Mouse (Mus musculus) liver, embryonic 14.5 days (tissue): ENCODE results near the gene Acad12. TPM values are rescaled to one million over a fixed set of nuclear protein-coding genes. Genes with fewer than 3 reads are reported as not detected.
A peak's percentile ranks its signal among the peaks of the same experiment; 100 is the strongest.
"Not testable (repeated sequence)": the region's sequence is repeated elsewhere in the genome, so short reads cannot be mapped to it uniquely, and the experiment has no call there.

Source experiments
- ATAC-seq: fragments of 200-750 bp; cut with Nextera tagmentation; 2 replicates; pipeline ENCODE4 v1.8.0; 2017; ENCODE audit warnings: moderate number of reproducible peaks, mild to moderate bottlenecking, moderate library complexity; ENCODE audit not compliant: insufficient read depth
- DNase-seq, 3 experiments: peaks; one replicate each; pipeline ENCODE4 v3.0.0-alpha.2; 2012 to 2013; ENCODE audit warnings: low read depth in 3 of 3, low spot score in 3 of 3
- H3K27ac ChIP-seq: fragments of 300-500 bp; sonication (generic); 2 replicates; pipeline ENCODE4 v1.5.1; 2014; ENCODE audit warnings: moderate library complexity, mild to moderate bottlenecking, control low read depth, inconsistent platforms
- H3K27me3 ChIP-seq: fragments of 300-500 bp; sonication (generic); 2 replicates; pipeline ENCODE4 v1.6.1; 2014; ENCODE audit warnings: mild to moderate bottlenecking, low read length, moderate library complexity; ENCODE audit not compliant: control insufficient read depth, insufficient read depth
- H3K36me3 ChIP-seq: fragments of 300-500 bp; sonication (generic); replicated peaks from 2 replicates; pipeline ENCODE4 v1.6.1; 2014; ENCODE audit warnings: low read depth; ENCODE audit not compliant: control insufficient read depth, insufficient read depth
- H3K4me1 ChIP-seq, 2 experiments: fragments of 200-500 bp in 1 of 2; fragments of 300-500 bp in 1 of 2; sonication (generic) in 1 of 2; replicated peaks; 2 replicates each; pipeline ENCODE4 v1.6.1; 2012 to 2014; ENCODE audit warnings: antibody characterized with exemption in 1 of 2, inconsistent platforms in 1 of 2, low read length in 1 of 2; ENCODE audit not compliant: control insufficient read depth in 2 of 2, insufficient read depth in 2 of 2
- H3K4me2 ChIP-seq: fragments of 300-500 bp; sonication (generic); 2 replicates; pipeline ENCODE4 v1.6.1; 2014; ENCODE audit warnings: low read depth, mild to moderate bottlenecking, control low read depth, moderate library complexity
- H3K4me3 ChIP-seq, 2 experiments: fragments of 200-500 bp in 1 of 2; fragments of 300-500 bp in 1 of 2; sonication (generic) in 1 of 2; 2 replicates each; pipeline ENCODE4 v1.5.1; 2012 to 2014; ENCODE audit warnings: low read depth in 2 of 2, low read length in 2 of 2, mild to moderate bottlenecking in 2 of 2, control low read depth in 1 of 2, inconsistent platforms in 1 of 2, moderate library complexity in 1 of 2; ENCODE audit not compliant: insufficient read depth in 1 of 2
- H3K9ac ChIP-seq: fragments of 300-500 bp; sonication (generic); replicated peaks from 2 replicates; pipeline ENCODE4 v1.6.1; 2014; ENCODE audit warnings: mild to moderate bottlenecking, control low read depth, moderate library complexity
- H3K9me3 ChIP-seq: fragments of 300-500 bp; sonication (generic); 2 replicates; pipeline ENCODE4 v1.6.1; 2016; ENCODE audit warnings: low read length, mixed read lengths; ENCODE audit not compliant: control insufficient read depth
- CTCF ChIP-seq: IDR thresholded peaks from 2 replicates; pipeline ENCODE4 v1.5.1; 2016; ENCODE audit warnings: antibody characterized with exemption, low read depth, control low read depth
- EP300 ChIP-seq: IDR thresholded peaks from 2 replicates; pipeline ENCODE4 v1.6.1; 2016; ENCODE audit warnings: antibody characterized with exemption, low read depth
- WGBS: fragments of 180-500 bp; shearing (Covaris S2); extraction: QIAGEN DNeasy Blood & Tissue Kit; methylation state at CpG from one replicate; pipeline ENCODE4 v1.1.7; 2014; ENCODE audit not compliant: insufficient replicate concordance; 5-methylcytosine and 5-hydroxymethylcytosine counted together
- polyA plus RNA-seq, 2 experiments: library from polyadenylated mRNA; depleted of rRNA in 1 of 2; stranded (reverse) in 1 of 2; unstranded in 1 of 2; fragments of >200 nt; fragmentation: Nextera tagmentation in 1 of 2; extraction: Ambion mirVana in 1 of 2; gene quantifications; 2 replicates each; pipeline versions ENCODE4 v1.2.1 to v1.2.3; 2012 to 2014

The Acad12 gene
- polyA plus RNA-seq, 2 experiments: 0.69 to 1.1 TPM

- ATAC-seq, H3K27ac ChIP-seq, H3K4me1 ChIP-seq, H3K9ac ChIP-seq, H3K27me3 ChIP-seq, H3K9me3 ChIP-seq, DNase-seq, H3K4me2 ChIP-seq, H3K36me3 ChIP-seq, H3K4me3 ChIP-seq: not testable (repeated sequence)
- peak; percentile 50 for TF ChIP-seq CTCF
- WGBS: 56% methylated on average over 9 of the region's 9 CpGs
These were observed 12.4 kb upstream of the Acad12 start for GRCm38 (mm10) chr5:121631106-121631647.

- peak; percentile 22 to 41 (median 28) for DNase-seq
- 0% methylated on average over 1 of the region's 1 CpGs for WGBS
- Histone ChIP-seq H3K4me1 (no peaks in the 10 kb centered on the region), H3K27ac (no peak overlapping the region), H3K9ac (no peak overlapping the region), H3K9me3 (no peaks in the 10 kb centered on the region), H3K4me2 (no peak overlapping the region), H3K4me3 (no peak overlapping the region), H3K36me3 (no peaks in the 10 kb centered on the region), H3K27me3 (no peaks in the 10 kb centered on the region)
- ATAC-seq: no peak
- TF ChIP-seq EP300 (no peak), CTCF (peak; percentile 94)
These were observed 9.1 kb upstream of the Acad12 start for GRCm38 (mm10) chr5:121627871-121628270.

GRCm38 (mm10) chr5:121623241-121623640 lies 4.5 kb upstream of the Acad12 start:
- H3K9me3 ChIP-seq: no peaks in the 10 kb centered on the region
- H3K9ac ChIP-seq: no peak overlapping the region
- peaks cover 0 to 3% of the 10 kb centered on the region in 2 experiments; a peak in 3 of 4 replicates for H3K4me1 ChIP-seq
- no peak overlapping the region for H3K27ac ChIP-seq
- no peak for ATAC-seq
- no peak for DNase-seq
- H3K36me3 ChIP-seq: no peaks in the 10 kb centered on the region
- WGBS: 76% methylated on average over 3 of the region's 3 CpGs
- H3K27me3 ChIP-seq: no peaks in the 10 kb centered on the region
- TF ChIP-seq EP300: no peak
- TF ChIP-seq CTCF: no peak
- H3K4me3 ChIP-seq: no peak overlapping the region
- no peak overlapping the region for H3K4me2 ChIP-seq

- H3K9me3 ChIP-seq: no peaks in the 10 kb centered on the region
- no peak overlapping the region for H3K4me2 ChIP-seq
- TF ChIP-seq EP300 (no peak), CTCF (no peak)
- no peaks in the 10 kb centered on the region for H3K36me3 ChIP-seq
- peaks cover 0 to 9% of the 10 kb centered on the region in 2 experiments; a peak in 3 of 4 replicates for H3K4me1 ChIP-seq
- no peak overlapping the region for H3K9ac ChIP-seq
- 87% methylated on average over 5 of the region's 5 CpGs for WGBS
- H3K27me3 ChIP-seq: no peaks in the 10 kb centered on the region
- H3K27ac ChIP-seq: no peak overlapping the region
- DNase-seq (no peak), ATAC-seq (no peak)
- H3K4me3 ChIP-seq: no peak overlapping the region
These were observed 2.4 kb upstream of the Acad12 start for GRCm38 (mm10) chr5:121621102-121621501.

GRCm38 (mm10) chr5:121614921-121615320 lies 3.8 kb downstream of the Acad12 start:
- not testable (repeated sequence) for H3K4me2 ChIP-seq, H3K9ac ChIP-seq, H3K36me3 ChIP-seq, H3K9me3 ChIP-seq, H3K4me1 ChIP-seq, H3K27me3 ChIP-seq, H3K4me3 ChIP-seq, DNase-seq, H3K27ac ChIP-seq, ATAC-seq
- WGBS: 54% methylated on average over 3 of the region's 3 CpGs
